Mouse (Mus musculus) forebrain, embryonic 14.5 days (tissue): ENCODE measurements around the gene Foxa2. TPM values are rescaled to one million over a fixed set of nuclear protein-coding genes. Genes with fewer than 3 reads are reported as not detected.

ENCODE experiments used
- ATAC-seq: fragments of 200-750 bp; cut with Nextera tagmentation; 2 replicates; pipeline ENCODE4 v1.8.0; 2017; ENCODE audit warnings: mild to moderate bottlenecking, moderate library complexity
- DNase-seq: peaks from one replicate; pipeline ENCODE4 v3.0.0-alpha.2; 2015; ENCODE audit warnings: low spot score
- H3K27ac ChIP-seq: fragments of 300-500 bp; sonication (generic); 2 replicates; pipeline ENCODE4 v1.5.1; 2014; ENCODE audit warnings: low read depth, mild to moderate bottlenecking, control low read depth, low read length, moderate library complexity
- H3K27me3 ChIP-seq: fragments of 300-500 bp; sonication (generic); replicated peaks from 2 replicates; pipeline ENCODE4 v1.6.1; 2014; ENCODE audit warnings: low read length, control low read depth, mixed read lengths; ENCODE audit not compliant: control insufficient read depth, insufficient read depth
- H3K36me3 ChIP-seq: fragments of 300-500 bp; sonication (generic); 2 replicates; pipeline ENCODE4 v1.6.1; 2014; ENCODE audit warnings: low read length, control low read depth; ENCODE audit not compliant: control insufficient read depth, insufficient read depth
- H3K4me1 ChIP-seq: fragments of 300-500 bp; sonication (generic); 2 replicates; pipeline ENCODE4 v1.6.1; 2014; ENCODE audit warnings: antibody characterized with exemption, low read length, control low read depth; ENCODE audit not compliant: control insufficient read depth, insufficient read depth
- H3K4me2 ChIP-seq: fragments of 300-500 bp; sonication (generic); 2 replicates; pipeline ENCODE4 v1.6.1; 2014; ENCODE audit warnings: mild to moderate bottlenecking, control low read depth, low read length
- H3K4me3 ChIP-seq: fragments of 300-500 bp; sonication (generic); 2 replicates; pipeline ENCODE4 v1.5.1; 2014; ENCODE audit warnings: low read depth, low read length, control low read depth
- H3K9ac ChIP-seq: fragments of 300-500 bp; sonication (generic); 2 replicates; pipeline ENCODE4 v1.6.1; 2014; ENCODE audit warnings: mild to moderate bottlenecking, low read length, control low read depth, moderate library complexity
- H3K9me3 ChIP-seq: fragments of 300-500 bp; sonication (generic); replicated peaks from 2 replicates; pipeline ENCODE4 v1.6.1; 2016; ENCODE audit warnings: low read length, control low read depth, mixed read lengths; ENCODE audit not compliant: control insufficient read depth
- WGBS: fragments of 180-500 bp; shearing (Covaris S2); extraction: QIAGEN DNeasy Blood & Tissue Kit; methylation state at CpG from one replicate; pipeline ENCODE4 v1.1.7; 2014; 5-methylcytosine and 5-hydroxymethylcytosine counted together
- polyA plus RNA-seq: library from polyadenylated mRNA; unstranded; fragments of >200 nt; fragmentation: Nextera tagmentation; extraction: Ambion mirVana; gene quantifications from 2 replicates; pipeline ENCODE4 v1.2.1, GENCODE M21; 2014

Gene Foxa2
- polyA plus RNA-seq, 1 experiment from 2014 or later: 0.13 TPM

- no peaks in the 10 kb centered on the region for H3K36me3 ChIP-seq
- DNase-seq (no peak), ATAC-seq (no peak)
- no peak overlapping the region for H3K9ac ChIP-seq
- no peak overlapping the region for H3K4me3 ChIP-seq
- H3K4me1 ChIP-seq: no peaks in the 10 kb centered on the region
- H3K9me3 ChIP-seq: no peaks in the 10 kb centered on the region
- no peak overlapping the region for H3K4me2 ChIP-seq
- whole genome bisulfite sequencing: 1% methylated on average over 3 of the region's 3 CpGs
- no peak overlapping the region for H3K27ac ChIP-seq
- H3K27me3 ChIP-seq: peaks cover 95% of the 10 kb centered on the region
Observed at GRCm38 (mm10) chr2:148042126-148042640, 4.6 kb downstream of the Foxa2 start.

- WGBS: 0% methylated on average over 5 of the region's 5 CpGs
- H3K4me3 ChIP-seq: no peak overlapping the region
- no peak overlapping the region for H3K9ac ChIP-seq
- no peaks in the 10 kb centered on the region for H3K4me1 ChIP-seq
- peaks cover 95% of the 10 kb centered on the region for H3K27me3 ChIP-seq
- H3K36me3 ChIP-seq: no peaks in the 10 kb centered on the region
- DNase-seq: no peak
- no peak overlapping the region for H3K27ac ChIP-seq
- no peak overlapping the region for H3K4me2 ChIP-seq
- ATAC-seq: no peak
- H3K9me3 ChIP-seq: no peaks in the 10 kb centered on the region
Observed at GRCm38 (mm10) chr2:148041381-148041780, 5.4 kb downstream of the Foxa2 start.

GRCm38 (mm10) chr2:148040236-148041121 is 6.3 kb downstream of the Foxa2 start:
- 0 out of 2 replicates have a peak, but pooled peaks have one; percentile 16 for ATAC-seq
- H3K4me3 ChIP-seq: no peak overlapping the region
- DNase-seq: no peak
- H3K36me3 ChIP-seq: no peaks in the 10 kb centered on the region
- no peak overlapping the region for H3K9ac ChIP-seq
- no peaks in the 10 kb centered on the region for H3K9me3 ChIP-seq
- H3K4me1 ChIP-seq: no peaks in the 10 kb centered on the region
- no peak overlapping the region for H3K27ac ChIP-seq
- no peak overlapping the region for H3K4me2 ChIP-seq
- peaks cover 96% of the 10 kb centered on the region for H3K27me3 ChIP-seq
- WGBS: under 1% methylated on average over 37 of the region's 37 CpGs

- Histone ChIP-seq H3K36me3 (no peaks in the 10 kb centered on the region), H3K27me3 (peaks cover 96% of the 10 kb centered on the region), H3K4me1 (no peaks in the 10 kb centered on the region), H3K4me2 (no peak overlapping the region), H3K4me3 (no peak overlapping the region), H3K9ac (no peak overlapping the region), H3K27ac (no peak overlapping the region), H3K9me3 (no peaks in the 10 kb centered on the region)
- ATAC-seq (0 out of 2 replicates have a peak, but pooled peaks have one; percentile 24), DNase-seq (no peak)
- WGBS: 1% methylated on average over 53 of the region's 53 CpGs
Observed at GRCm38 (mm10) chr2:148039351-148040235, 7.2 kb downstream of the Foxa2 start.

GRCm38 (mm10) chr2:148038366-148039310 is 8.1 kb downstream of the Foxa2 start:
- Histone ChIP-seq H3K36me3 (no peaks in the 10 kb centered on the region), H3K4me2 (no peak overlapping the region), H3K9ac (no peak overlapping the region), H3K27me3 (peaks cover 96% of the 10 kb centered on the region), H3K9me3 (no peaks in the 10 kb centered on the region), H3K4me1 (no peaks in the 10 kb centered on the region), H3K4me3 (no peak overlapping the region), H3K27ac (no peak overlapping the region)
- WGBS: 1% methylated on average over 42 of the region's 42 CpGs
- DNase-seq (no peak), ATAC-seq (no peak)

- Histone ChIP-seq H3K4me1 (no peaks in the 10 kb centered on the region), H3K27ac (no peak overlapping the region), H3K9me3 (no peaks in the 10 kb centered on the region), H3K36me3 (no peaks in the 10 kb centered on the region), H3K9ac (no peak overlapping the region), H3K27me3 (peaks cover 93% of the 10 kb centered on the region), H3K4me2 (no peak overlapping the region), H3K4me3 (no peak overlapping the region)
- WGBS: 0% methylated on average over 4 of the region's 4 CpGs
- ATAC-seq: no peak
- no peak for DNase-seq
Observed at GRCm38 (mm10) chr2:148036611-148037160, 10.1 kb downstream of the Foxa2 start.

GRCm38 (mm10) chr2:148030991-148031675 is 15.6 kb downstream of the Foxa2 start:
- Histone ChIP-seq H3K4me2 (no peak overlapping the region), H3K36me3 (no peaks in the 10 kb centered on the region), H3K27me3 (peaks cover 95% of the 10 kb centered on the region), H3K4me1 (no peaks in the 10 kb centered on the region), H3K4me3 (no peak overlapping the region), H3K27ac (no peak overlapping the region), H3K9me3 (no peaks in the 10 kb centered on the region), H3K9ac (no peak overlapping the region)
- no peak for DNase-seq
- WGBS: 3% methylated on average over 6 of the region's 6 CpGs
- no peak for ATAC-seq
